Mouse (Mus musculus) yolk sac, embryonic 10.5 days (tissue): Measurements from ENCODE around the gene Them7.
A peak's percentile ranks its signal among the peaks of the same experiment; 100 is the strongest.

ENCODE experiments used
- DNase-seq: peaks from one replicate; pipeline ENCODE4 v3.0.0-alpha.2; 2017; ENCODE audit warnings: low spot score

Gene Them7

DNA sequence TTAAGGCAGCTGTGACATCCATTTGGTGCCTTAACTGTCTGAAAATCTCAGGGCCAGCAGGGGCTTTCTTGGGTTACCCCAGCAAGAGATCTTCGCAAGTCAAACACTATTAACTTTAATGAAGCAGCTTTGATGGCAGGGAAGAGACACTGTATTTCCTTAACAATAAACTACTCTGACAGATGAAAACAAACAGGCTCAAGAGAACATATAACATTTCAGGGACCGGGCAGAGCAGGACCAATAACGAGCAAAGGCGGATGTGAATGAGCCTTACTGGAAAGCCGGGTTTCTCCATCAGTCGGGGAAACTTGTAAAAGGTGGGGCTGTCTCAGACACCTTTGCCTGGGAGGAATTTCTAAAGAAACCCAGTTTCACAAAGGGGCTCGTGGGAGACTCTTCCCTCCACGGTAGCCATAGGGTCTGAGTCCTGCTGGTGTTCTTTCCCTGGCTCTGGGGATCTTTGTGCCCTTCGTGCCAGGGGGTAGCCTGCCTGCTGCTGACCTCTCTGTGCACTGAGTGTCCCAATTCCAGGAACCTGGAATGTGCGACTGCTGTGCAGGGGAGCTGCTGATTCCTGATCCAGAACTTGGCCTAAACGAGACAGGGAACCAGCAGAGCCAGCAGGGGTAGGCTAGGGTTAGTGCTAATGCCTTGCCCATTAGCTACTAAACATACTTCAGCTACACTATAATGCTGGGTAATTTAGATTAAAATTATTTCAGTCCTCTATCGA is 11.4 kb downstream of the Them7 start:
- DNase-seq: no peak

- no peak for DNase-seq
These were observed 13.3 kb downstream of the Them7 start for GRCm38 (mm10) chr2:105237424-105237823.

DNA sequence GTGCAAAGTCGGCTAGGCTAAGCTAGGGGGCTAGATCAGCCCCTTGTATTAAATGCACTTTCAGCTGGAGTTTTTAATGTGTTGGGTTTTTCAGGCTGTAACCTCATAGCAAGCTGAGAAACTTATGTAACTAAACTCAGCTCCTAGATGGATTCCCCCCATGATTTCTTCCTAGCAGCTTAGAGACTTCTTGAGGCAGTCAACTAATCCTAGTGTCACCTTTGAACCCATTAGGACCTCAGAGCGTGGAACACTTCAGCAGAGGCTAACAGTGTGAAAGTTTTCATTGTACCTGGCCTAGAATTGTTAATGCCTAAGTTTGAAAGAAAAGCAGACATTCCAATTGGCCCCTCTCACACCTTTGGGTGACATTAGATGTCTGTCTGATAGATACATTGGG is 13.7 kb downstream of the Them7 start:
- DNase-seq: no peak

GRCm38 (mm10) chr2:105238775-105239174 is 14.7 kb downstream of the Them7 start:
- DNase-seq: peak; percentile 30

DNA sequence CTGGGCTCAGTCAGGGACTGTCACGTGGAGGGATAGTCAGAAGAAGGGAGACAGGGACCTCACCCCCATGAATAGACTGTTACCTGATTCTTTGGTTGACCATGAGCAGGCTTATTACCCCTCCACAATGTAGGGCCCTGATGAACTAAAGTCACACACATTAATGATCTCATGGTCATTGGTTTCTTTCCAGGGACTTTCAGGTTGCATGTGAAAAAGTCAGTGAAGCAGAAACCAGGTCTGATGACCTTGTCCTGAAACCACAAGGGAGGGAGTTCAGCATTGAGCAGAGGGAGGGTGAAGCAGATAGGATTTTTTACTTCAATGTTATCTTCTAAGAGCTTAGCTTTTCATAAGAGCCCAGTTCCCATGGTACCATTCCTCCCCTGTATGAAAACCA is 16.5 kb downstream of the Them7 start:
- DNase-seq: no peak

DNA sequence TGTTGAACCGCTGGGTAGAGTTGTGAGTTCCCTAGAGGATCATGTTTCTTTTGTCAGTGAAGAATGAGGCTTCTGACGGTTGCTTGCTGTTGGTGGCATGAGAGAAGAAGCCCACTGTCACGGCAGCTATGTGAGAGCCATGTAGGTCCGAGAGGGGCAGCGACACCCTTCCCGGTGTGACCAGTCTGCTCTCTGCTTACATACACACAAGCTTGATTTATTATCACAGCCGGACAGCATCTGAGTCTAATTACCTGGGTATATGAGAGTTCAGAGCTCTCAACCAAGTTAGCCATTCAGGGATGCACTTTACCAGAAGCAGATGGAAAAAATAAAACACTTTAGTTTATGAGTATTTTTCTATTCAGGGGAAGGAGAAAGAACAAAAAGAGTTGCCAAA is 18.8 kb downstream of the Them7 start:
- DNase-seq: no peak

GRCm38 (mm10) chr2:105244733-105245132 is 20.6 kb downstream of the Them7 start:
- DNase-seq: no peak

DNA sequence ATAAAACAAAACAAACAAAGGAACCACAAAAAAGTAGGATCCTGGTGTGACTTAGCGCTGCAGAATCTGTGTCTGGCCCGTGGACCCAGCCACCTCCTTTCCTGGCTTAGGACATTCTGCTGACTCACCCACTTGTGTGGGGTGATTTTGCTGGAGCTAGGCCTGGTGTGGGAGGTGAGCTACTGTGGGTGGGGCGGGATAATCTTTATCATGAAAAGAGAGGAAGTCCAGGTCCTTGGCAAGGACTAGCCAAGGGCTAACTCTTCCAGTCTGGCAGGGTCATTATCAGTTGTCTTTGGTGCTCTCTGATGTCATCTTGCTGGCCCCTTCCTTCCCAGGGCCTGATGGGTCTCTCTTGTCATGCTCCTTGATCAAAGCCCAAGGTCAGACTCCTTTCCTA is 27.9 kb downstream of the Them7 start:
- no peak for DNase-seq

DNA sequence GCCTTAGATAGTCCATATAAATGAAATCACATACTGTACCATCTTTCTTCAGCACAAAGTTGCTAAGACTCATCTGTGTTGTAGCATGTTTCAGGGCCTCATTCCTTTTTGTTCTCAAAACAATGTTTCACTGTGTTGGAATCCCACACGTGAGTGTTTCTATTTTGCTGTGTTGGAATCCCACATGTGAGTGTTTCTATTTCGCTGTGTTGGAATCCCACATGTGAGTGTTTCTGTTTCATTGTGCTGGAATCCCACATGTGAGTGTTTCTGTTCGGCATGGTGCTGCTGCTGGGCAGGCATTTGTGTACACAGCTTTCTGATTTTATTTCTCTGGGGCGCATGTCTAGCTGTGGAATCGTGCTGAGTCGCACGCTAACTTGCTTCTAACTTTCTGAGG is 28.7 kb downstream of the Them7 start:
- DNase-seq: peak; percentile 36

DNA sequence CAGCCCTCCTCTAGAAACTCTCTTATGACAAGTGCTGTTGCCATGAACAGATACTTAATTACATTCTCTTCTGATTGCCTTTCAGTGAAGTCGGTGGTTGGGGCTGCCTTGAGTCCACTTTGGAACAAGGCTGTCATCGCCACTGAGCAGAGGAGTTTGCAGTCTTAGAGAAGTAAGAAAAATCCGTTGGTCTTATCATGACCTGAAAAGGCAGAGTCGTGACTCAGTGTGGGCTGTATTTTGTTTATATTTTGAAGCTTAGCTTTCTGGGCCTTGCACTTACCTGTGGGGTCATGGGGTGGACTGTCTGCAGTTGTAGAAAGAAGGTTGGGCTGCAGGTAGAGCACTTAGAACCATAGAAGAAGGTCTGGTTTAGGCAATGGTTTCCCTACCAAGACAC is 31.3 kb downstream of the Them7 start:
- DNase-seq: no peak

- DNase-seq: no peak
These were observed 32.4 kb downstream of the Them7 start for GRCm38 (mm10) chr2:105256427-105257071.

GRCm38 (mm10) chr2:105257376-105257775 is 33.3 kb downstream of the Them7 start:
- no peak for DNase-seq

GRCm38 (mm10) chr2:105261335-105261734 is 37.2 kb downstream of the Them7 start:
- no peak for DNase-seq

DNA sequence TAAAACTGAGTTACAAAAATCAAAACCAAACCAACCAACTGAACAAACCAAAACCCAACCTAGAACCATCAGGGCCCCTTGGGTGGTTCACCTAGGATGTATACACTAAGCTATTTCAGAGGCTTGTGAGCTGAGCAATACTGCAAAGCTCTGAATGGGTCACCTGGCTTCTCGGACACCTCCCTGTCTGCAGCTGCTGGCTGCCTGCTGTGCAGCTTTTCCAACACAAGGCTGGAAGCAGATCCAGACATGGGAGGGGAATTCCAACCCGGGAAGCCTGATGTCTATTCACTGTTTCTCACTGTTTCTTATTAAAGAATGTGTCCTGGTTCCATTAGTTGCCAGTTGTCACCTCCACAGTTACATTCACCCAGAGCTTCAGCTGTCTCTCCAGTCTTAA is 39.1 kb downstream of the Them7 start:
- no peak for DNase-seq

- DNase-seq: no peak
These were observed 58.4 kb downstream of the Them7 start for GRCm38 (mm10) chr2:105282407-105283077.

GRCm38 (mm10) chr2:105283811-105284210 is 59.7 kb downstream of the Them7 start:
- DNase-seq: no peak

DNA sequence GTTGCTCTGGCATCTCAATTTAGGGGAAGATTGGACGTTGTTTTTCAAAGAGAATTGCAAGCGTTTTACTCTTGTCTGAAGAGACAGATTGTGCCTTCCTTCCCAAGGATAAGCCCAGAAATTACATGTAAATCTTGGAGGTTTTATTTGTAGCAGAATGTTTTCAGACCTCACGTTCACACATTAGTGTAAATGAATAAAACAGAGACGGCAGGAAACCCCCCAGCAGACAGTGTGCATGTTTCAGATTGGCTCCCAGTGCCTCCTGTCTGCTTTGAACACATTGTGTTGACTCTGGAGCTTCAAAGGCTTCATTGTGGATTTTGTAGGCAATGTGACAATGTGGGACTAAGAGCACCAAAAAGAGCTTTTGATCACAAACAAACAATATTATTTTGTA is 60.7 kb downstream of the Them7 start:
- no peak for DNase-seq

DNA sequence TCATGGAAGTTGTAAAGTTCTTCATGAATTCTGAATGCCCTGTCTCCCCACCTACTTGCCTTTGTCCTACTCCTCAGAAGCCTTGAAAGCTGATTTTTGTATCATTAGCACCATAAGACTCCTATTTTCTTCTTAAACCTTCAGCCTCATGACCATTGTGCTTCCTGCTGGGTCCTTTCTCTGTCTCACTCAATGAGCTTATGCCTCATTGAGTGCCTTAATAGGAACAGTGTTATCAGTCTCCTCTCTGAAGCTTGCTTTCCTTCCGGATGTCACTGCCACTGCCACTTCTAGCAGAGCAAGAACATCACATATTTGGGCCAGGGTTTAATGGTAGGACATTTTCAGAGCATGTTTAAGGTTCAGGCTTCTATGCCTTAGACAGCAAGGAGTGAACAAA is 71.7 kb downstream of the Them7 start:
- no peak for DNase-seq

- DNase-seq: no peak
These were observed 74.8 kb downstream of the Them7 start for GRCm38 (mm10) chr2:105298888-105299287.

DNA sequence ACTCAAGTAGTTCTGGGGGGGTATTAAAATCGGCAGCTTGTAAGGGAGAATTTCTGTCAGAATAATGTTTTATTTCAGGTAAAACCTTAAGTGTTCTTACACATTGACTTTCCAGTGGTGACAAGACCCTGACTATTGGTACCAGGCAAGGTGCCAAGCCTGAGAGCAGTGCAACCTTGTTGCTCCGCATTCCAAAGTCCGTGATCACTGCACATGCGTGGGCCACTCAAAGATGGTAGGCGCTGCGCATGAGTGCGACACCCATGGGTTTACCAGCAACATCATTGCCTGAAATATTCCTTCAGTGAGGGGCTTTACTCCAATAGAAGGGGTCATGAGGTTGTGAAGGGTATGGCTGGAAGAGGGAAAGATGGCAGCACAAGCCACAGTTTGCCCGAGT is 77.0 kb downstream of the Them7 start:
- DNase-seq: no peak

GRCm38 (mm10) chr2:105301531-105301930 is 77.4 kb downstream of the Them7 start:
- DNase-seq: no peak

GRCm38 (mm10) chr2:105303962-105304514 is 79.9 kb downstream of the Them7 start:
- DNase-seq: no peak

DNA sequence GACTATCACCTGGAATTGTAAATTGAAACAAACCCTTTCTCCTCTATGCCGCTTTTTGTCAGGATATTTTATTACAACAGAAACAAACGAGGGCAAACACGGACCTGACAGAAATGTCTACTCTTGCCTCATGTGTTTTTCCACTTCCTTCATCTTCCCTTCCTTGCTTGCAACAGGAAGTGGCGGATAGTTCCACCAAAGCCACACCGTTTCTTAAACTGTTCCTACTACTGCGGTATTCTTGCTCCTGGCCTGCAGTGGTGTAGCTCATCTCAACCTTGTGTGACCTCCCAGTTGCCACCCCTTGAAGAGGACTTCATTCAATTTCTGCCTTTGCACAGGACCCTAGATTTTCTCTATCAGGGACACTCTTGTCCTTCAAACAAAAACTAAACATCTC is 81.8 kb downstream of the Them7 start:
- DNase-seq: no peak
